Mouse (Mus musculus): ENCODE measurements at regions not wholly inside any gene's neighbourhood (a gene's known extent, or its start where the extent isn't known, plus 50 kb on each side); places are given as distances from the start of the nearest gene placed in this dataset.
A peak's percentile ranks its signal among the peaks of the same experiment; 100 is the strongest.
"Not testable (repeated sequence)": the region's sequence is repeated elsewhere in the genome, so short reads cannot be mapped to it uniquely, and the experiment has no call there.

DNA sequence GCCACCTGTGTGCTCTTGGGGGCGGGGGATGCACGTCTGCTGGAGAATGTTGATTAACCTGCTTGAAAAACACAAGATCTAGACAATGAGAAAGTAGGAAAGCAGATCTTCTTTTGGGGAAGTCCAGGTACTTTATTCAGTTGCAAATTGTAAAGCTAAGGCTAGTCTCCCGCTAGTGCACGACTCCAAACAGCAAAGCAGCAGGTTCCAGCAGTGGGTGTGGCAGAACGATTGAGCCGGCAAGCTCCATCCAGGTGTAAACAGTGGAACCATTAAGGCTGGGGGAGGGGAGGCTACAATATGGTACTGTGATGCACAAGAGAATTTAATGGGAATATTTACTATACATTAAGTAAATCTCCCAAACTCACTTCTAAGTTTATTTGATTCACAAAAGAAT lies 448.6 kb upstream of the Cobl start:
- not testable (repeated sequence) for DNase-seq (ENCODE audit: low spot score in 2 of 2)

- no peak for DNase-seq (ENCODE audit: low spot score in 2 of 2)
These were observed 409.0 kb upstream of the Cobl start for GRCm38 (mm10) chr11:12873712-12874111.

DNA sequence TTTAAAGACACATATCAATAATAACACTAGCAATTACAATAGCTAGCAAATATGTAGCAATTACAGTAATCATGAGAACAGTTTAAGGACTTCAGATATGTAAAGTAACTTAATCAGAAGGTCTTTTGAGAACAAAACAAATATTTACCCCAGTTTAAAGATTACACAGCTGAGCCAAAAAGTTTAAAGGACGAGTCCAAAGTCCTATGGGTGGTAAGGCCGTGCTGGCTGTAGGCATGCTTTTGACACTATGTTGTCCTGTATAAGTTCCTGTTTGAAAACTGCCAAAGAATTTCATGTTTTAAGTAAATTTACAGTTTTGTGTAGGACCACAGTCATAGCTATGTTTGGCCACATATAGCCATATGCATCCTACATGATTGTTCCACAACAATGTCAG lies 408.0 kb upstream of the Cobl start:
- DNase-seq (ENCODE audit: low spot score in 2 of 2): no peak

DNA sequence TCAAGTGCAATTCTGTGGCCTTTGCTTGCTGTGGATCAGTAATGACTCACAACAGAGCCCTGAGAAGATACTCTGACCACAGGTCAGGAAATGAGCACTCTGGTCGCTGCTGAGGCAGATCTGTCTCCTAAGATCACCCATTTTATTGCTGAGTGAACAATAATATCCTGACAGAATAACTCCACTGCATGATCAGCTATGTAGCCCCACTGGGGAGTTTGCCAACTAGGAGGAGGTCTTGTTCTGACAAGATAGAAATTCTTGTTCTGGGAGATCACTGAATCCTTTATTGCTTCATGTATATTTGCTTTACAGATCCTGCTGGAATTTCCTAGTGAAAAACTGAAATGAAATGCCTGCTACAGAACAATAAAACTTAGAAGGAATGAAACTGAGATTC lies 407.6 kb upstream of the Cobl start:
- no peak for DNase-seq (ENCODE audit: low spot score in 2 of 2)

GRCm38 (mm10) chr11:12867541-12867940 lies 402.8 kb upstream of the Cobl start:
- no peak for DNase-seq (ENCODE audit: low spot score in 2 of 2)

DNA sequence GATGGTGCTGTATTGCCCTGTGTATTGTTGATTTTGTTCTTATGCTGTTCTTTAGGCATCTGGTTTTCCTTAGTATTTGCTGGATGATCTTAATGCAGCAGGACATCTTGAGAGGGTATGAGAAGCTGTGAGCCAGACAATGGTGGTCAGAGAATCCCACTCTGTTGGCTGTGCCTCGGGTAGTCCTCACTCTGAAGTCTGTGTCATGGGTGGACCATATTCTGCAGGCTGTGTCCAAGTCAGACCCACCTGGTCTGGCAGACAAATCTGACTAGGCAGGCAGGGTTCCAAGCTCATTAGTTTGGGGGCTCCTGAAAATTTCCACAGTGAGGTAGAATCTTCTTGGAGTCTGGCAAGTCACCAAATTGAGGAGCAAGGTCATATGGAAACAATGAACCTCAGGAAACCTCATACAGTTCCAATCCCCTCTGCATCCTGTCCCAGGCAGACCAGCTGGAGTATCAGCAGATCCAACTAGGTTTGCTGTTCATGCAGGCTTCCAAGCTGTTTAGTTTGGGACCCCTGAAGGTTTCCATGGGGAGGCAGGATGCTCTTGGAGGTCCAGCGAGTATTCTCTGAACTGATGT lies 400.4 kb upstream of the Cobl start:
- DNase-seq (ENCODE audit: low spot score in 2 of 2): no peak

- no peak for DNase-seq (ENCODE audit: low spot score in 2 of 2)
These were observed 394.7 kb upstream of the Cobl start for GRCm38 (mm10) chr11:12859344-12859930.

GRCm38 (mm10) chr11:12858274-12858884 lies 393.6 kb upstream of the Cobl start:
- no peak for DNase-seq (ENCODE audit: low spot score in 2 of 2)

GRCm38 (mm10) chr11:12857358-12858199 lies 392.8 kb upstream of the Cobl start:
- DNase-seq (ENCODE audit: low spot score in 2 of 2): no peak

GRCm38 (mm10) chr11:12847793-12848192 lies 383.0 kb upstream of the Cobl start:
- no peak for DNase-seq (ENCODE audit: low spot score in 2 of 2)

- DNase-seq (ENCODE audit: low spot score in 2 of 2): no peak
These were observed 379.1 kb upstream of the Cobl start for GRCm38 (mm10) chr11:12843631-12844423.

GRCm38 (mm10) chr11:12841393-12841792 lies 376.6 kb upstream of the Cobl start:
- DNase-seq (ENCODE audit: low spot score in 2 of 2): no peak

DNA sequence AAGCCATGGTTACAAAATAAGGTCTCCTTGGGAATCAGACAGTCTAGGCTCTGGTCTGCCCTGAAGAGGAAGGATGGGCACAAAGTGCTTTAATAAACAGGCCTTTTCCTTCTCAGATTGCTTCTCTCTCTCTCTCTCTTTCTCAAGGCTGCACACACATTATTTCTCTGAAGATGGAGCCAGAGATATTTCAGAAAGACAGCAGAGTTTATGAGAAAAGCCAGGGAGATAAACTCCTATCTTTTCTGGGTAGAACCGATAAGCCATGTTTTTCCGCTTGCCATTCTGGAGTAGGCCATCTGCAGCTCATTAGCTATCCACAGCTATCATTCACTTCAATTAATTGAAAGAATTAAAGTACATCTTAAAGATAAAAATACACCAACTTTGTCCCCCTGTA lies 373.2 kb upstream of the Cobl start:
- DNase-seq (ENCODE audit: low spot score in 2 of 2): no peak

- DNase-seq (ENCODE audit: low spot score in 2 of 2): no peak
These were observed 372.6 kb upstream of the Cobl start for GRCm38 (mm10) chr11:12837387-12837786.

DNA sequence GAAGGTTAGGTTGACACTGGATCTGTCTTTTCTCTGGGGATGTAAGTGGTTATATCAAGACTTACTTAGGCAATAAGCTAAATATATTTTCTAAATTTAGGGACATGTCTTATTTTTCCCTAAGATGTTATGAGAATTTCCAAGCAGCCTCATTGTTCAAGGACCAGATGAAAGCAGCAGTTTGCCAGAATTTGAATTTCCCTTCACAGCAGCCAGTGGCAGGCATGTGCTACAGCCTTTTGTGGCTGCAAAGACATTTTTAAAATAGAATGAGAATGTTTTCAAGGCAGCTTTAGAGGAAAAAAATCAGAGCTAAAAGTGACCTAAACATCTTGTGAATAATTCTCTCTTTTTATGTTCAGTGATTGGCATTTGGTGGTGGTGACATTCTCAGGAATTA lies 371.6 kb upstream of the Cobl start:
- no peak for DNase-seq (ENCODE audit: low spot score in 2 of 2)

DNA sequence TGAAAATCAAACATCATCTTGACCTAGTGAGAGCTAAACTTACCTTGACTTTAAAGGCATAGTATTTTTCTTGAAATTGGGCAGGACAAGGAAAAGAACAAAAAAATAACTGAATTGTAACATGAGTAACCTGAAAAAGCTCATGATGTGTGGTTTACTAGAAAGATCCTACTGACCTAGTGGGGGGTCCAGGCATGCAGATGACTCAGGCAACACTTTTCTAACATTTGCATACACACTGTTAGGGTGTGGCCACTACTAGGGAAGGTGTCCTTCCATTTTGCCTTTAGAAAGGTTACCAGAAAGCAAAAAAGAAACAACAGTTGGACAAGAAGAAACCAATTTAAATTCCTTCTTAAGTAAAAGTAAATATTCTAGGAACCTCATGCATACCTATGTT lies 347.3 kb upstream of the Cobl start:
- DNase-seq (ENCODE audit: low spot score in 2 of 2): no peak

DNA sequence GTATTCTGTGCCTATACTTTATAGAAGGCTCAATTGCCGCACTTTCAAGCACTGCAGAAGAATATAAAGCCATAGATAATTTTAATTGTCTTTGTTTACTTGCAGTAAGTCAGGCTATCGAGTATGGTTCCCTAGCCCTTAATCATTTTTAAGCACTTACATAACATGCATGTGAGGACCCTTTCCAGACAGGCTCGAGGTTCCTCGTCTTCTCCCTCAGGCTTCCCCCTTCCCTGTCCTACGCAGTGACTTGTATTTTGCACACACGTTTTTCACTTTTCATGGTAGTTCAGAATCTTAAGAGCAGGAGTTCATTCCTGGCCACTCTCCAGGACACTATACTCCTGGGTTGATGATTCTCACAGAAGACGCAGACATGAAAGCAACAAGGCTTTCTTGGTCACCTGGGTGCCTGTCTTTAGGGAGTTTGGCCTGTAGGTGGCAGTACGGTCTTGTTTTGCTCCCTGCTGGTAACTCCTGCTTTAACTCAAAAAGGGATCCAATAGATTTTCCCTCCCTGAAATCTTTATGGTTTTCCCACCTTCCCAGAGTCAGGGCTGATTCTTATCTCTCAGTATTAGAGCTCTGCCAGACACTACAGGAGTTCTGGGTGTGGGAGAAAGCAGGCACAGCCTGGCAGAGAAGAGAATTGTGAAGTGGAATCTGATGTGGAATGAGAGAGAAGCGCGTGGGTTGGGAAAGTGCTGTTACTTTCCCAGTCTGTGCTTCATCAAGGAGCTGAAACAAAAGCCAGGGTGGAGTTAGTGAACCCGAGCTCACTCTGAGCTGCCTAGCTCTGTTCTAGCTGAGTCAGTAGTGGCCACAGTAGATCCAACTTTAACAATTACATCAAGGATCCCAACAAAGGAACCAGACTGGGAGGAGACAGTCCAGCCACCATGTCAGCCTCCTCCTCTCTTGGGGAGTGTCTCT lies 346.5 kb upstream of the Cobl start:
- DNase-seq (ENCODE audit: low spot score in 2 of 2): peak in 1 of 2 experiments; percentile 2

Data from heart, adult 9 months (tissue).